Mouse (Mus musculus): Measurements from ENCODE around the gene Msantd1. TPM values are rescaled to one million over a fixed set of nuclear protein-coding genes. Genes with fewer than 3 reads are reported as not detected.

Gene Msantd1
- polyA plus RNA-seq (2012; rRNA removed; ENCODE audit: low replicate concordance) = 2.1 and 3.0 TPM in 2 replicates

GRCm38 (mm10) chr5:34907910-34908725 lies at the start of gene Msantd1:
Gene Msantd1, plus strand, starts transcription at chr5:34908012.

GRCm38 (mm10) chr5:34948861-34949760 lies 41.3 kb downstream of the Msantd1 start, which contains the start of gene Rgs12:
Gene Rgs12, plus strand, starts transcription at chr5:34949445.

Other genes starting within 250 kb of the Msantd1 start
- gene Nop14, start 247.9 kb upstream of the Msantd1 start, polyA plus RNA-seq (2012; rRNA removed; ENCODE audit: low replicate concordance) = 12.3 and 16.8 TPM in 2 replicates
- 1.2 and 1.9 TPM in 2 replicates for gene Grk4, start 247.6 kb upstream of the Msantd1 start, polyA plus RNA-seq (2012; rRNA removed; ENCODE audit: low replicate concordance)
- gene Htt, start 146.3 kb upstream of the Msantd1 start, polyA plus RNA-seq (2012; rRNA removed; ENCODE audit: low replicate concordance) = 13.0 and 18.9 TPM in 2 replicates
- 19.8 and 23.0 TPM in 2 replicates for gene Rgs12, start 41.4 kb downstream of the Msantd1 start, polyA plus RNA-seq (2012; rRNA removed; ENCODE audit: low replicate concordance)
- 1.6 and 3.2 TPM in 2 replicates for gene Hgfac, start 133.5 kb downstream of the Msantd1 start, polyA plus RNA-seq (2012; rRNA removed; ENCODE audit: low replicate concordance)
- gene Dok7, start 148.8 kb downstream of the Msantd1 start, polyA plus RNA-seq (2012; rRNA removed; ENCODE audit: low replicate concordance) = 0.42 and 3.2 TPM in 2 replicates
- gene Lrpap1, start 197.8 kb downstream of the Msantd1 start, polyA plus RNA-seq (2012; rRNA removed; ENCODE audit: low replicate concordance) = 29.4 and 36.5 TPM in 2 replicates

All from mammary gland, adult 2 months (tissue).